Mouse (Mus musculus) frontal cortex, postnatal 10 days (tissue): Measurements from ENCODE around the gene Anapc2.

Source experiments
- DNase-seq, 2 experiments: peaks; one replicate each; pipeline ENCODE4 v3.0.0; 2022; ENCODE audit warnings: low spot score in 2 of 2, mixed read lengths in 1 of 2

Gene Anapc2

GRCm38 (mm10) chr2:25271827-25272511 lies at the start of gene Anapc2, which contains the start of gene Ssna1:
TSS of gene Anapc2 (plus strand) at chr2:25272478.
TSS of gene Ssna1 (minus strand) at chr2:25272438.
- DNase-seq: peak; percentile 93 to 98

- DNase-seq: peak in 1 of 2 experiments; percentile 58
Observed at GRCm38 (mm10) chr2:25223681-25224491, 48.4 kb upstream of the Anapc2 start.

DNA sequence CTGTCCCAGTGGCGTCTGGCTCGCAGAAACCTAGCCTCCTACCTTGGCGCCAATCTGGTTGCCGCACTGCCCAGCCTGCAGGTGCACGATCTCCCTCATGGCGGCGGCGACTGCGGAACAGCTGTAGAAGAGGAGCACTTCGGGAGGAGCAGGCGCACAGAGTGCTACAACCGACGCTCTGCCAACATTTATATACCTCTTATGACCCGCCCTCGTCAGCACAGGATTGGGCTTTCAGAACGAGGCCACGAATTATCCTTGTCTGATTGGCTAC lies 47.8 kb upstream of the Anapc2 start, which contains the start of gene Tubb4b:
Tubb4b (minus strand) TSS at position 211 of the 274 bp plus-strand sequence.
- no peak for DNase-seq

GRCm38 (mm10) chr2:25224766-25225752 lies 47.2 kb upstream of the Anapc2 start:
- DNase-seq: peak; percentile 99 to 100

GRCm38 (mm10) chr2:25225811-25226379 lies 46.4 kb upstream of the Anapc2 start:
- no peak for DNase-seq

GRCm38 (mm10) chr2:25226864-25227263 lies 45.4 kb upstream of the Anapc2 start:
- peak; percentile 41 to 65 for DNase-seq

- no peak for DNase-seq
Observed at GRCm38 (mm10) chr2:25227406-25227805, 44.9 kb upstream of the Anapc2 start.

- peak; percentile 80 for DNase-seq
Observed at GRCm38 (mm10) chr2:25228431-25228889, 43.8 kb upstream of the Anapc2 start.

DNA sequence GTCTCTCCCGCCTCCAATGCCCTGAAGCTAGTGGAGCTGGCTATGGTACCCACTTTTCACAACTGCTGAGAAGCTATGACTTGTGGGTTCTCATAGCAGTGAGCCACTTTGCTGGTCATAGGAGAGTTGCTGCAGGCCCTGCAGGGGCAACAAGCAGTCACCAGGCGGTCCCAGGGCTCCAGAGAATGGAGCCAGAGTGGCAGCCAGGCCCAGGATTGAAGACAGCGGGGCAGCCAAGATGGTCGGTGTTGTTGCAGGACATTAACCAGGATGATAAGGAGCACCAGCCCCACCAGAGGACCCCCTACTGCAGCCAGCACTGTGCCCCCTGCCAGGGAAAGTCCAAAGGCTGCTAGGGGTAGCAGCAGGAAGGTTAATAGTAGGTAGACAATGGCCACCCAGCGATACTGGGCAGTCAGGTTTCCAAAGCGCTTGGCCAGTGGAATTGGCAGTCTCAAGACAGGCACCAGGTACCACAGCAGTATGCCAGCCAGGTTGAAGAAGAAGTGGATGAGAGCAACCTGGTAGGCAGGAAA lies 43.2 kb upstream of the Anapc2 start:
- DNase-seq: no peak

DNA sequence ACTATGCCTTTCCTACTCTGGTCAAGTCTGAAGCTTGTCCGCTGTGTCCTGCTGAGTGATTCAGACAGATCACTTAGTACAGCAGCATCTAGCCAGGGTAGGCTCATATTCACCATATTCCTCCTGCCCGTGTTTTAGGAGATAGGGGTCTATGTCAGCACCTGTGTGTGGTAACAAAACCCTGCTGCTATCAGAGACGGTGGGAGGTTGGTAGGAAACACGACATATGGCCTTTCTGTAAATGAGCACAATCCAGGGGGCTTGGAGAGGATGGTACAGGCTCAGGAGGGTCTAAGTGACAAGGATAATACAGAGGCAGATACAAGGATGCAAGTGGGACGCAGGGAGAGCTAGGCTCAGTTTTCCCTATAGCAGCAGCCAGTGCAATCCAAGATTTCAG lies 42.7 kb upstream of the Anapc2 start:
- DNase-seq: no peak

GRCm38 (mm10) chr2:25230581-25230980 lies 41.7 kb upstream of the Anapc2 start:
- no peak for DNase-seq

DNA sequence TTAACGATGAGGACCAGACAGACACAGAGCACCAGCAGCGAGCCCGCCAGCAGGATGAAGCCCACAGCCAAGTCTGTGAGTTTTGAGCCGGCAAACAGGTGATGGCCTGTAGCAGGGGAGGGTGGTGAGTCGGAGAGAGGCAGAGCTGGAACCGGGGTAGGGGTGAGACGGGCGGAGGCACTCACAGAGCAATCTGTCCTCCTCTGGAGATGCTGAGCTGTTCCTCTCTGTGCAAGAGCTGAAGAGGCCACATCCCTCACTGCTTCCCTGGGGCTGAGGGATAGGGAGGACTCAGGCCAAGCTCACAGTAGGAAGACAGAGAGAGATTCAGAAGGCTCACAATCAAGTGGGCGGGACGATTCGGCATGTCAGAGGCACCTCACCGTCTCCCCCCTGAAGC lies 41.2 kb upstream of the Anapc2 start:
- DNase-seq: no peak

DNA sequence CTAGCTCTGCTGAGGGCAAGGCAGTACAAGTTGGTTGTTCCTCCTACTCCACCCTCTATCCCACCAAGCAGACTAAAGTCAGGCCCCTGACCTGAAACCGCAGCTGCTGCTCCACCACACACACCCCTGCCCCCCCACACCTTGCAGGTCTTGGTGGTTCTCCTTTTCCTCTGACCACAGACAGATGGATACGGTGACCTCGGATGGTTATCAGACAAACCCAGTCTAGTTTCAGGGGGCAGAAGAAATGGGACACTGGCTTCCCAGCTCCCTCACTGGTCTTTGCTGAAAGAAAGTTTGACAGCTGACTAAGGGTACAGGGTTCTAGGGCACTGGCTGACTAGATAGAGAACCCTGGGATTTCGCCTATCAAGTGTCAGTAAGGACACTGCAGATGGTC lies 38.9 kb upstream of the Anapc2 start:
- no peak for DNase-seq

DNA sequence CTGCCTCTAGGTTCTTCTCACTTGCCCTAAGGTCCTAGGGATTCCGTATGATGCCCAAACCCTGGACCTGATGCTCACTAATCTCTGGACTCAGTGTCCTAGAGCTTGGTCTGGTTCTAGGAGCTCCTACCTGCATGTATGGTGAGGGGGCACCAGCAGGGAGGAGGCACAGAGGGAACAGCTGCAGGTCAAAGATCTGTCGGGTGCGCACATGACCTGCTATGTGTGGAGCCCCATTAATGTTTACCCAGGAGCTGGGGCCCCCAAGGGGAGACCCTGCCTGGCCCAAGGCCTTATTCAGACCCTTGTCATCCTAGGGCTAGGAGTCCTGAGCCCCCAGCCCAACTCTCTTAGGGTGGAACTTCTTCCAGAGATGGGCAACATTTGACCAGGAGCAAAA lies 38.2 kb upstream of the Anapc2 start, which contains the start of gene Slc34a3:
Slc34a3 (minus strand) TSS at position 315 of the 400 bp plus-strand sequence.
- DNase-seq: no peak

- DNase-seq: no peak
Observed at GRCm38 (mm10) chr2:25234551-25235220, 37.6 kb upstream of the Anapc2 start.

DNA sequence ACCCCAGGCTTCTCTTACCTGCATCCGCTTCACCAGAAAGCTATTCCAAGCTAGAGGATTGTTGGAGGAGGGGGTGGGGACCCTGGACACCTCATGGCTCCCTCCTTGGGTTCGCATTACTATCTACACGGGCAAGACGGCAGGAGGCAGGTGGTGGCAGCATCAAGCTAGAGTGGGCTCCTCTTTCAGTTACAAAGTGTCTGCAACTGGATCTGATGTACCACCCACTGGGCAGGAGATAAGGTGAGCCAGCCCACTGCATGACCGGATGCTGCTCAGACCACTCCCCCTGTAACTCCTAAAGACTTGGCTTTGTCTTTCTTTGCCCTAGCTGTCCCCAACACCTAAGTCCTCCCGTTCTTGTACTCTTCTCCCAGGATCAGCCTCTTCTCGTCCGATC lies 35.7 kb upstream of the Anapc2 start, which contains the start of gene Rnf224:
Rnf224 (minus strand) TSS at position 174 of the 400 bp plus-strand sequence.
- no peak for DNase-seq

- no peak for DNase-seq
Observed at GRCm38 (mm10) chr2:25237522-25237921, 34.8 kb upstream of the Anapc2 start.

DNA sequence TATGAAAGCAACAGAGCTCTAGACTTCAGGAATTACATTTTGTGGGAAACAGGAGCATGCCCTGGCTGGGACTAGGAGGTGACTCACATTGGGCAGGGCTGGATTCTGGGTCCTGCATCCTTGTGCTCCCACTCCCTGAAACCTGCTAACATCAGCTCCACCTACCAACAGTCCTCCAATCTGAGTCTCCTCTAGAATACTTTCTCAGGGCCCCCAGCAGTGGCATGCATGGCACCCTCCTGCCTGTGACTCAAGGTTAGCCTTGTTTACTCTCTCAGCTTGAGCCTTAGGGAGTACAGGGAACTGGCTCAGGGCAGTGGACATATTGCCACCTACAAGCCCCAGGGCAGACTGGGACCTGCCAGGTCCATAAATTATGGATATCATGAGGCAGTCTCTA lies 34.2 kb upstream of the Anapc2 start:
- DNase-seq: no peak

DNA sequence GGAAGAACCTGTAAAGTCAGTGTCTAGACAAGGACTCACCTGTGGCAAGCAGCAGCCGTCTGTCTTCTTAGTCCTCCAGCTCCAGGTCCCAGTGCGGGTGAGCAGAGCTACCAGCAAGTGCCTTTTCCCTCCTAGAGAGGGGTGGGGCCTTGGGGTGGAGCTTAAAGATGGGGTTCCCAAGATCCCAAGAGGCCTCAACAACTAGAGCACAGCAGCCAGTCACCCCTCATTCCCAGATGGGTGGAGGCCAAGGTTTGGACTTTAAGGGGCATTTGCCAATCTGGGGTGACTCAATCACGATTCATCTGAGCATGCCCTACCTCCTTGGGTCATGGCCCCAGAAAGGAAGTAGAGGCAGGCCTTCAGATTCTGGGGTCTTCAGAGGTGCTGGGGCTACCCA lies 32.5 kb upstream of the Anapc2 start:
- DNase-seq: no peak

- no peak for DNase-seq
Observed at GRCm38 (mm10) chr2:25240310-25240709, 32.0 kb upstream of the Anapc2 start.
